Mouse (Mus musculus): ENCODE results near the gene Itsn1.

DNA sequence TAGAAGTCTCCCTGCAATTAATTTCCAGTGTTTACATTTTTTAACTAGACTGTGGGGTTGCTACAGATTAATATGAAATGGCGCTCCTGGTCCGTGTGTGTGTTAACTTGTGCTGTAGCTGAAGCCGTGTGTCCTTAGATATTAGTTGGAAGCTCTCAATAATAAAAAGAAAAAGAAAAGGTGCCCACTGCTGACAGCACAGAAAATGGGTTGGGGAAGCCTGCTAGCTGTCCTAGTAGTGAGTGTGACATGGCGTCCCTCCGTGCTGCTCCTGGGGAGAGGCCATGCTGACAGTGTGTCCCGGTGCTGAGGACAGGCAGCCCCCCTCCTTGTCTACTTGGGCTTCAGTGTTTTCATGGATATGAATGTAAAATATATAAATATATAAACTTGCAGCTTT, 142.1 kb downstream of the Itsn1 start:
- TF ChIP-seq CTCF (IDR thresholded peaks at IDR 0.05) (no peak), EP300 (IDR thresholded peaks at IDR 0.05) (no peak)
